Mouse (Mus musculus) liver, embryonic 16.5 days (tissue): ENCODE results near the gene C1rl. TPM values are rescaled to one million over a fixed set of nuclear protein-coding genes. Genes with fewer than 3 reads are reported as not detected.
"Not testable (repeated sequence)": the region's sequence is repeated elsewhere in the genome, so short reads cannot be mapped to it uniquely, and the experiment has no call there.

Experiments used
- ATAC-seq: fragments of 200-750 bp; cut with Nextera tagmentation; 2 replicates; pipeline ENCODE4 v1.8.0; 2017; ENCODE audit warnings: low read depth, mild to moderate bottlenecking, moderate number of reproducible peaks, moderate library complexity
- H3K27ac ChIP-seq: fragments of 300-500 bp; sonication (generic); 2 replicates; pipeline ENCODE4 v1.5.1; 2014; ENCODE audit warnings: mild to moderate bottlenecking, low read length
- H3K27me3 ChIP-seq: fragments of 300-500 bp; sonication (generic); 2 replicates; pipeline ENCODE4 v1.6.1; 2014; ENCODE audit warnings: low read depth, low read length, mixed read lengths; ENCODE audit not compliant: control insufficient read depth, insufficient read depth
- H3K36me3 ChIP-seq: fragments of 300-500 bp; sonication (generic); 2 replicates; pipeline ENCODE4 v1.6.1; 2014; ENCODE audit warnings: mild to moderate bottlenecking; ENCODE audit not compliant: control insufficient read depth, insufficient read depth
- H3K4me1 ChIP-seq: fragments of 300-500 bp; sonication (generic); 2 replicates; pipeline ENCODE4 v1.6.1; 2014; ENCODE audit warnings: low read depth, low read length, mixed read lengths; ENCODE audit not compliant: control insufficient read depth
- H3K4me2 ChIP-seq: fragments of 300-500 bp; sonication (generic); 2 replicates; pipeline ENCODE4 v1.6.1; 2014; ENCODE audit warnings: low read depth, low read length, mixed read lengths
- H3K4me3 ChIP-seq: fragments of 300-500 bp; sonication (generic); 2 replicates; pipeline ENCODE4 v1.5.1; 2014; ENCODE audit warnings: low read depth, mild to moderate bottlenecking, low read length
- H3K9ac ChIP-seq: fragments of 300-500 bp; sonication (generic); 2 replicates; pipeline ENCODE4 v1.6.1; 2014; ENCODE audit warnings: low read depth, low read length
- H3K9me3 ChIP-seq: fragments of 300-500 bp; sonication (generic); replicated peaks from 2 replicates; pipeline ENCODE4 v1.6.1; 2016; ENCODE audit warnings: low read length; ENCODE audit not compliant: control insufficient read depth
- WGBS: fragments of 180-500 bp; shearing (Covaris S2); extraction: QIAGEN DNeasy Blood & Tissue Kit; methylation state at CpG from one replicate; pipeline ENCODE4 v1.1.7; 2014; ENCODE audit not compliant: insufficient replicate concordance; 5-methylcytosine and 5-hydroxymethylcytosine counted together
- polyA plus RNA-seq: library from polyadenylated mRNA; unstranded; fragments of >200 nt; fragmentation: Nextera tagmentation; extraction: Ambion mirVana; gene quantifications from 2 replicates; pipeline ENCODE4 v1.2.1, GENCODE M21; 2015

Gene C1rl
- polyA plus RNA-seq, 1 experiment from 2014 or later = 15.8 TPM

DNA sequence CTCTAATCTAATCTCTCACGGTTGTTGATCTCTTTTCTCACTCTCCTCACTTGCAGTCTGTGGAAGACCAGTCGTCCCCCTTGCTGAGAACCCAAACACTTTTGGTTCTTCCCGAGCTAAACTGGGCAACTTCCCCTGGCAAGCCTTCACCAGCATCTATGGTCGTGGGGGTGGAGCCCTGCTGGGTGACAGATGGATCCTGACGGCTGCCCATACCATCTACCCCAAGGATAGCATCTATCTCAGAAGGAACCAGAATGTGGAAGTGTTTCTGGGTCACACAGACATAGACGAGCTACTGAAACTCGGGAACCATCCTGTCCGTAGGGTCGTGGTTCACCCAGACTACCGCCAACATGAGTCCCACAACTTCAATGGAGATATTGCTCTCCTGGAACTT lies 15.4 kb downstream of the C1rl start:
- 56% methylated on average over 10 of the region's 10 CpGs for WGBS
- no peaks in the 10 kb centered on the region for H3K27me3 ChIP-seq
- H3K4me2 ChIP-seq = no peak overlapping the region
- no peak overlapping the region for H3K4me3 ChIP-seq
- H3K4me1 ChIP-seq = no peaks in the 10 kb centered on the region
- H3K9ac ChIP-seq = no peak overlapping the region
- ATAC-seq = no peak
- H3K9me3 ChIP-seq = no peaks in the 10 kb centered on the region
- H3K36me3 ChIP-seq = no peaks in the 10 kb centered on the region
- no peak overlapping the region for H3K27ac ChIP-seq

- not testable (repeated sequence) for H3K4me2 ChIP-seq, H3K9me3 ChIP-seq, H3K27ac ChIP-seq, H3K9ac ChIP-seq, H3K36me3 ChIP-seq, H3K4me1 ChIP-seq, H3K4me3 ChIP-seq, ATAC-seq, H3K27me3 ChIP-seq
- 59% methylated on average over 5 of the region's 5 CpGs for WGBS
Observed at GRCm38 (mm10) chr6:124509192-124509591, 16.3 kb downstream of the C1rl start.

GRCm38 (mm10) chr6:124511936-124512335 lies 19.0 kb downstream of the C1rl start:
- WGBS = 42% methylated on average over 6 of the region's 6 CpGs
- Histone ChIP-seq H3K4me1 (no peaks in the 10 kb centered on the region), H3K27ac (no peak overlapping the region), H3K27me3 (no peaks in the 10 kb centered on the region), H3K36me3 (no peaks in the 10 kb centered on the region), H3K9ac (no peak overlapping the region), H3K4me2 (no peak overlapping the region), H3K9me3 (no peaks in the 10 kb centered on the region), H3K4me3 (no peak overlapping the region)
- ATAC-seq = no peak

DNA sequence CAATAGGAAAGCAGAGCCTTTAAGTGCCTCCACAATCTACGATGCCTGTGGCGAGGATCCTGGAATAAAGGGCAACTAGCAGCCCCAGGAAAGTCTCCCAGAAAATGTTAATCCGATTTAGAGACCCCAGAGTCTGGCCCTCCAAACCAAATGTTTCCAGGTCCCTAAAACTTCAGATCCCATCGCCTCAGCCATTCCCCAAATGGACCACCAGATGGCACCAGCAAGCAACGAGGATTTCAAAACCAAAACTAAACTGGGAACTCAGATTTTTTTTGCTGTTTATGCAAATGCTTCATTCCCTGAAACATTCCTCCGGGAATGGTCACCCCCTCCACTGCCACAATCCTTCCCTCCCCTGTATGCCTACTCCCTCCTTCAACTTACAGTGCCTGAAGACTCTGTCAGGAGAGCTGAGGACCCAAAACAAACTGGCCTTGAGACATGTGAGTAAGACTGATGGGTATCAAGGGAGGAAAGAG lies 19.5 kb downstream of the C1rl start, which contains the start of gene C1ra:
Gene C1ra (plus strand): TSS at position 51 of the 482 bp plus-strand sequence.
- WGBS = 5% methylated on average over 6 of the region's 6 CpGs
- Histone ChIP-seq H3K4me1 (no peaks in the 10 kb centered on the region), H3K9me3 (no peaks in the 10 kb centered on the region), H3K9ac (no peak within 1 kb of the TSS), H3K4me2 (peak within 1 kb of the TSS; percentile 43), H3K36me3 (no peaks in the 10 kb centered on the region), H3K4me3 (peak within 1 kb of the TSS; percentile 38), H3K27me3 (no peaks in the 10 kb centered on the region), H3K27ac (no peak within 1 kb of the TSS)
- ATAC-seq = no peak

- WGBS = 67% methylated on average over 3 of the region's 4 CpGs
- not testable (repeated sequence) for H3K9me3 ChIP-seq, H3K27me3 ChIP-seq, H3K9ac ChIP-seq, H3K4me1 ChIP-seq, H3K27ac ChIP-seq, ATAC-seq, H3K36me3 ChIP-seq, H3K4me2 ChIP-seq, H3K4me3 ChIP-seq
Observed at GRCm38 (mm10) chr6:124517733-124518132, 24.8 kb downstream of the C1rl start.

- not testable (repeated sequence) for H3K9me3 ChIP-seq, H3K27me3 ChIP-seq, H3K4me2 ChIP-seq, H3K36me3 ChIP-seq, H3K27ac ChIP-seq, H3K9ac ChIP-seq, H3K4me3 ChIP-seq, H3K4me1 ChIP-seq, ATAC-seq
- 55% methylated on average over 7 of the region's 7 CpGs for WGBS
Observed at GRCm38 (mm10) chr6:124522082-124522481, 29.2 kb downstream of the C1rl start.

GRCm38 (mm10) chr6:124527881-124528280 lies 35.0 kb downstream of the C1rl start:
- H3K9ac ChIP-seq = no peak overlapping the region
- peak overlapping the region; percentile 15; the same call in 1 of the 2 replicates for H3K27ac ChIP-seq
- no peaks in the 10 kb centered on the region for H3K27me3 ChIP-seq
- H3K9me3 ChIP-seq = no peaks in the 10 kb centered on the region
- WGBS = 43% methylated on average over 3 of the region's 3 CpGs
- no peaks in the 10 kb centered on the region for H3K36me3 ChIP-seq
- peak; percentile 74 for ATAC-seq
- H3K4me2 ChIP-seq = no peak overlapping the region
- H3K4me3 ChIP-seq = no peak overlapping the region
- no peaks in the 10 kb centered on the region for H3K4me1 ChIP-seq

DNA sequence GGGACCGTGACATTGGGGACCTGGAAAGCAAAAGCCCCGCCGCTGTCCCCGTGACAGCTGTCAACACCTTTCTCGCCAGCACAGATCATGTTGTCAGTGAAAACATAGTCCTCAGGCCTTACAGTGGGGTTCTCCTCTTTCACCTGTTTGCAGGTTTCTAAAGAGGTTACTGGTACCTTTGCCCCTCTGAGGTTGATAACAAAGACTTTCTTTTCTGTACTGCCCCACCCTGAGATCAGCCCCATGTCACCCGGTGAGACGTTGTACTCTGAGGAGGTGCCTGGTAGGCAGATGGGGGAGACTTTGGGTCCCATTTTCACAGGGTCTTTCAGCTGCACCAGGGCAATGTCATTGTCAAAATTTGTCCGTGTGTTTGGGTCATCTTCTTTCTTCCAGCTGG lies 38.2 kb downstream of the C1rl start:
- H3K9me3 ChIP-seq = no peaks in the 10 kb centered on the region
- ATAC-seq = no peak
- H3K4me3 ChIP-seq = no peak overlapping the region
- no peaks in the 10 kb centered on the region for H3K27me3 ChIP-seq
- no peak overlapping the region for H3K9ac ChIP-seq
- no peak overlapping the region for H3K4me2 ChIP-seq
- H3K27ac ChIP-seq = no peak overlapping the region
- no peaks in the 10 kb centered on the region for H3K36me3 ChIP-seq
- no peaks in the 10 kb centered on the region for H3K4me1 ChIP-seq
- WGBS = 68% methylated on average over 8 of the region's 8 CpGs

GRCm38 (mm10) chr6:124536125-124536829 lies 43.4 kb downstream of the C1rl start:
- 39% methylated on average over 8 of the region's 8 CpGs for WGBS
- H3K9me3 ChIP-seq, ATAC-seq, H3K4me3 ChIP-seq, H3K9ac ChIP-seq, H3K4me1 ChIP-seq, H3K4me2 ChIP-seq, H3K27ac ChIP-seq, H3K27me3 ChIP-seq, H3K36me3 ChIP-seq: not testable (repeated sequence)
